Mouse (Mus musculus): ENCODE measurements around the gene Myof.

Myof gene

GRCm38 (mm10) chr19:38000990-38001389 is 42.4 kb downstream of the Myof start:
- DNase-seq (ENCODE audit: low read depth), result no peak

- no peak for DNase-seq (ENCODE audit: low read depth)
Observed at GRCm38 (mm10) chr19:37999941-38000340, 43.4 kb downstream of the Myof start.

- DNase-seq (ENCODE audit: low read depth), result no peak
Observed at GRCm38 (mm10) chr19:37994301-37994700, 49.1 kb downstream of the Myof start.

- no peak for DNase-seq (ENCODE audit: low read depth)
Observed at GRCm38 (mm10) chr19:37992184-37992554, 51.2 kb downstream of the Myof start.

GRCm38 (mm10) chr19:37991399-37992183 is 51.8 kb downstream of the Myof start:
- no peak for DNase-seq (ENCODE audit: low read depth)

- DNase-seq (ENCODE audit: low read depth), result no peak
Observed at GRCm38 (mm10) chr19:37989971-37990370, 53.4 kb downstream of the Myof start.

GRCm38 (mm10) chr19:37988156-37988555 is 55.2 kb downstream of the Myof start:
- no peak for DNase-seq (ENCODE audit: low read depth)

- DNase-seq (ENCODE audit: low read depth), result no peak
Observed at GRCm38 (mm10) chr19:37985730-37986129, 57.6 kb downstream of the Myof start.

GRCm38 (mm10) chr19:37975951-37976350 is 67.4 kb downstream of the Myof start:
- DNase-seq (ENCODE audit: low read depth), result no peak

GRCm38 (mm10) chr19:37970571-37970970 is 72.8 kb downstream of the Myof start:
- DNase-seq (ENCODE audit: low read depth), result no peak

GRCm38 (mm10) chr19:37970004-37970403 is 73.4 kb downstream of the Myof start:
- no peak for DNase-seq (ENCODE audit: low read depth)

GRCm38 (mm10) chr19:37965828-37966227 is 77.5 kb downstream of the Myof start:
- no peak for DNase-seq (ENCODE audit: low read depth)

GRCm38 (mm10) chr19:37963421-37963820 is 80.0 kb downstream of the Myof start:
- DNase-seq (ENCODE audit: low read depth), result no peak

GRCm38 (mm10) chr19:37960791-37961190 is 82.6 kb downstream of the Myof start:
- no peak for DNase-seq (ENCODE audit: low read depth)

GRCm38 (mm10) chr19:37959543-37960215 is 83.7 kb downstream of the Myof start:
- no peak for DNase-seq (ENCODE audit: low read depth)

- no peak for DNase-seq (ENCODE audit: low read depth)
Observed at GRCm38 (mm10) chr19:37959076-37959475, 84.3 kb downstream of the Myof start.

- no peak for DNase-seq (ENCODE audit: low read depth)
Observed at GRCm38 (mm10) chr19:37957256-37957655, 86.1 kb downstream of the Myof start.

- DNase-seq (ENCODE audit: low read depth), result no peak
Observed at GRCm38 (mm10) chr19:37956006-37956405, 87.4 kb downstream of the Myof start.

GRCm38 (mm10) chr19:37955425-37956001 is 87.9 kb downstream of the Myof start:
- peak; percentile 29 for DNase-seq (ENCODE audit: low read depth)

- DNase-seq (ENCODE audit: low read depth), result no peak
Observed at GRCm38 (mm10) chr19:37954772-37955171, 88.6 kb downstream of the Myof start.

GRCm38 (mm10) chr19:37954236-37954635 is 89.1 kb downstream of the Myof start:
- no peak for DNase-seq (ENCODE audit: low read depth)

- no peak for DNase-seq (ENCODE audit: low read depth)
Observed at GRCm38 (mm10) chr19:37946696-37947095, 96.7 kb downstream of the Myof start.

- no peak for DNase-seq (ENCODE audit: low read depth)
Observed at GRCm38 (mm10) chr19:37946053-37946452, 97.3 kb downstream of the Myof start.

All from c-Kit-positive CD71-positive TER-119-negative erythroid progenitor cells, embryonic 14.5 days (primary cell).